Mouse (Mus musculus) thymus, adult 2 months (tissue): Measurements from ENCODE around the gene Stmn1.

Source experiments
- CTCF ChIP-seq: fragments of 200-500 bp; IDR thresholded peaks from 2 replicates; pipeline ENCODE4 v1.5.1; 2012; ENCODE audit warnings: mild to moderate bottlenecking, control low read depth, low read length, moderate library complexity, borderline replicate concordance; ENCODE audit not compliant: control insufficient read depth, poor library complexity, insufficient read depth; ENCODE audit errors: extremely low read depth
- POLR2A ChIP-seq: fragments of 200-500 bp; IDR thresholded peaks from 2 replicates; pipeline ENCODE4 v1.6.1; 2012; ENCODE audit warnings: mild to moderate bottlenecking, low read length, control low read depth, moderate library complexity; ENCODE audit not compliant: control insufficient read depth, poor library complexity, insufficient read depth; ENCODE audit errors: extremely low read depth

DNA sequence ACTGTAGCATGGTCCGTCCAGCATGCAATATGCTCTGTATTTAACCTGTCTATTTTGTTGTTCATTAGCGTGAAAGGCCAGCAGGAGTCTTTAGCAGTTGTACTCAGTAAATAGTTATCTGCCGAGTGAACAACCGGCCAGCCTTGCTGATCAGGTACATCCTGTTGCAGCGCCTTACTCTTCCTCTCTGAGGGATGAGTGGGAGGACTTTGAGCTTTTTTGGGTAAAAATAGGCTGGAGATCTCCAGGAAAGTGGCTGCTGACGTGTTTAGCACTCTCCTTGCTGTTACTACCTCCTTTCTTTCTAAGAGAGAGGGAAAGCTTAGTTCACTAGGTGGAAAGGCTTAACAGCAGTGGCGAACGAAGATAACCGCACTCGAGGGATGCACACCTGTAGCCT, 49.6 kb downstream of the Stmn1 start:
- no peak for TF ChIP-seq CTCF
- no peak for TF ChIP-seq POLR2A
